Mouse (Mus musculus): ENCODE data around the gene Mei4.

DNA sequence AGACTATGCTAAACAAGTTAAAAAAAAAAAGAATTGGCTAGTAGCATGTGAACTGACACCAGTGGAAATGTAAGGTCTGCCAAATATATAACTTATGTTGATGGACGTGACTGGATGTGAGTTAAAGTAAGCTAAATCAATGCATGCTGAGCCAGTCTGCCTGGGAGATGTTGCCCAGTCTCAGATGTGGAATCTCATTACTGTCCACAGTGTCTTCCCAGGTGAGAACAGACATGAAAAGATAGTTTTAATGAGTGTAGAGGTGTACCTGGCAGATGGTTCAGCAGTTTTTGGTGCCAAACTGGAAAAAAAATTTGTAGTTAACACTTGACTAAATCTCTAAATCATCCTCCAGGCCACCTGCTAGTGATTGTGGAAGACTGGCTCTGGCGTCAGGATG, 94.4 kb downstream of the Mei4 start:
- TF ChIP-seq POLR2A (IDR thresholded peaks at IDR 0.05; ENCODE audit: control insufficient read depth, low read depth, low read length) (no peak), CTCF (IDR thresholded peaks at IDR 0.05; ENCODE audit: control insufficient read depth, insufficient read depth, insufficient replicate concordance, low read depth, low read length) (no peak)

All from testis, adult 2 months (tissue).